Mouse (Mus musculus): ENCODE data around the gene Lrsam1.

DNA sequence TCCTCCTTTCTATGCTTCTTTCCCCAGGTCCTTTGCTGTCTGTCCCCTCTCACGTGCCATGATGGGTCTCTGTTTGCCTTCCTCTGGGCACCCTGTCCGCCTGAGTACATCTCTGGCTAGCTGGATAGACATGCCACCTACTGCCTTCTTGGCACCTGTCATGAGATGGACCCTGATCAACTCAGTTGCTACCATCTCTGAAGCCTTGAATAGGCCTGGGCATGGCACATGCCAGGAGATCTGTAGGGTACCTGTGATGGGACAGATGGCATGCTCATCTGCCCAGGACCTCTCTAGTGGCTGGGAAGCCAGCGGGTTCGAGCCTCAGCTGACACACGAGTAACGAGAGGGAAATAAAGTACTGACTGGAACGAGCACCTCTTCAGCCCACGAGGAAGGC, 12.8 kb upstream of the Lrsam1 start:
- TF ChIP-seq EP300 (IDR thresholded peaks at IDR 0.05; ENCODE audit: low read depth) (no peak), CTCF (IDR thresholded peaks at IDR 0.05; ENCODE audit: low read depth) (no peak)

Data from heart, postnatal 0 days (tissue).